Mouse (Mus musculus): ENCODE measurements at regions not wholly inside any gene's neighbourhood (a gene's known extent, or its start where the extent isn't known, plus 50 kb on each side); places are given as distances from the start of the nearest gene placed in this dataset.

GRCm38 (mm10) chr8:50180682-50181081 lies 1336.9 kb upstream of the Tenm3 start:
- peak; percentile 29 to 32 for DNase-seq

- DNase-seq: no peak
Observed at GRCm38 (mm10) chr8:50164773-50165454, 1321.2 kb upstream of the Tenm3 start.

- DNase-seq: no peak
Observed at GRCm38 (mm10) chr8:50161076-50161475, 1317.3 kb upstream of the Tenm3 start.

GRCm38 (mm10) chr8:50160326-50160725 lies 1316.6 kb upstream of the Tenm3 start:
- no peak for DNase-seq

GRCm38 (mm10) chr8:50139876-50140275 lies 1296.1 kb upstream of the Tenm3 start:
- DNase-seq: no peak

GRCm38 (mm10) chr8:50120041-50120440 lies 1276.3 kb upstream of the Tenm3 start:
- DNase-seq: no peak

- DNase-seq: no peak
Observed at GRCm38 (mm10) chr8:50082378-50082777, 1238.6 kb upstream of the Tenm3 start.

- no peak for DNase-seq
Observed at GRCm38 (mm10) chr8:50037096-50037495, 1193.3 kb upstream of the Tenm3 start.

- no peak for DNase-seq
Observed at GRCm38 (mm10) chr8:50027544-50027943, 1183.8 kb upstream of the Tenm3 start.

GRCm38 (mm10) chr8:50007546-50007945 lies 1163.8 kb upstream of the Tenm3 start:
- no peak for DNase-seq

GRCm38 (mm10) chr8:50004254-50004653 lies 1160.5 kb upstream of the Tenm3 start:
- no peak for DNase-seq

GRCm38 (mm10) chr8:50003641-50004040 lies 1159.9 kb upstream of the Tenm3 start:
- DNase-seq: no peak

GRCm38 (mm10) chr8:49998281-49999037 lies 1154.7 kb upstream of the Tenm3 start:
- DNase-seq: no peak

Measured in cerebellum, adult 18-20 months (tissue).